Mouse (Mus musculus): ENCODE measurements around the gene Scd3. TPM values are rescaled to one million over a fixed set of nuclear protein-coding genes. Genes with fewer than 3 reads are reported as not detected.

Scd3 gene
- polyA plus RNA-seq (2015; fragmentation: Nextera tagmentation; extraction: Ambion mirVana): 0.15 and 0.54 TPM in 2 replicates

DNA sequence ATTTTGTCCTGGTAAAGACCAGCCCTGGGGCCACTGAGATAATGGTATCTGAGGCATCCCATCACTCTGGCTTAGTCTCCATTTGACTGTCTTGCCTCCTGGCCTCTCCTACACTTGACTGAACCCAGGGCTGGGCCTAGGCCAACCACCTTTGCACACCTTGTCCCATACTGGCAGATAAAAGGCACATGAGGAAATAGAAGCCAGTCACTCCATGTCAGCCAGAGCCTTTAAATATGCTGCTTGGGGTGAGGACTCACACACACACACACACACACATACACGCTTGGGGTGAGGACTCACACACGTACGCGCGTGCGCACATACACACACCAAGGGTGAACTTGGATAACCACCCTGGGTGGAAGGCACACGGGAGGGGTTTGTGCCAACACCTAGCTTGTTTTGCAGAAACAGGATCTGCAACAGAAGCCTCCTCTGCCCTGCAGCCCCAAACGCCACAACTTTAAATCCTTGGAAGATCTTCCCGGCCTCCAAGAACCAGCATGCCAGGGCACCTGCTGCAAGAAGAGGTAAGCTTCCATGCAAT, at the start of gene Scd3:
Gene Scd3, plus strand, starts transcription at position 255 of the 550 bp plus-strand sequence.
- Histone ChIP-seq H3K27ac (no peak within 1 kb of the TSS), H3K36me3 (no peaks in the 10 kb centered on the region), H3K4me1 (replicated peaks) (no peaks in the 10 kb centered on the region), H3K4me3 (replicated peaks) (no peak within 1 kb of the TSS), H3K9ac (no peak within 1 kb of the TSS), H3K4me2 (replicated peaks) (no peak within 1 kb of the TSS), H3K9me3 (no peaks in the 10 kb centered on the region), H3K27me3 (replicated peaks) (no peaks in the 10 kb centered on the region)
- no peak for ATAC-seq
- WGBS: 94% methylated on average over 9 of the region's 9 CpGs

DNA sequence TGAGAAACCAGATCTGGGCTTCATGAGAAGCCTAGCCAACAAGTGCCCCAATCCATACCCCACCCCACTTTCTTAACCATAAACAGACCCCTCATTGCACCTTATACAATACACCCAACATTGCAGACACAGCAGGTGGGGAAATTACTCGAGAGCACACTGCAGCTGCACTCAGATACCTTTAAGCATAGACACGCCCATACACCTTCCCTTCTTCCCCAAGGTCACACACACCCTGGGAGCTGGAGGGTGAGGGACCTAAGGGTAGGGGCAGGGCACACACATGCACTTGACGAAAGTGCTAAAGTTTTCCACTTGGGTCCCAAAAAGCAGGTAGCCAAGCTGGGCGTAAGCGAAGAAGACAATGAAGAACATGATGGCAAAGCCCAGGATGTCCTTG, 49.3 kb upstream of the Scd3 start:
- ATAC-seq: no peak
- Histone ChIP-seq H3K4me1 (replicated peaks) (no peaks in the 10 kb centered on the region), H3K27me3 (replicated peaks) (0 out of 2 replicates have a peak, but pooled peaks cover 9% of the 10 kb centered on the region), H3K4me3 (replicated peaks) (no peak overlapping the region), H3K9ac (no peak overlapping the region), H3K27ac (no peak overlapping the region), H3K4me2 (replicated peaks) (no peak overlapping the region), H3K36me3 (no peaks in the 10 kb centered on the region), H3K9me3 (no peaks in the 10 kb centered on the region)
- WGBS: 74% methylated on average over 5 of the region's 5 CpGs

GRCm38 (mm10) chr19:44157005-44157404, 46.1 kb upstream of the Scd3 start:
- ATAC-seq: no peak

GRCm38 (mm10) chr19:44159386-44159785, 43.7 kb upstream of the Scd3 start:
- Histone ChIP-seq H3K4me3 (replicated peaks) (no peak overlapping the region), H3K9ac (no peak overlapping the region), H3K36me3 (no peaks in the 10 kb centered on the region), H3K27me3 (replicated peaks) (0 out of 2 replicates have a peak, but pooled peaks cover 5% of the 10 kb centered on the region), H3K27ac (no peak overlapping the region), H3K9me3 (no peaks in the 10 kb centered on the region), H3K4me1 (replicated peaks) (no peaks in the 10 kb centered on the region), H3K4me2 (replicated peaks) (no peak overlapping the region)
- no peak for ATAC-seq
- 83% methylated on average over 3 of the region's 3 CpGs for WGBS

More at GRCm38 (mm10) chr19:44157005-44157404, 46.1 kb upstream of the Scd3 start:
- Histone ChIP-seq H3K4me2 (replicated peaks) (no peak overlapping the region), H3K9me3 (no peaks in the 10 kb centered on the region), H3K4me3 (replicated peaks) (no peak overlapping the region), H3K27me3 (replicated peaks) (0 out of 2 replicates have a peak, but pooled peaks cover 9% of the 10 kb centered on the region), H3K9ac (no peak overlapping the region), H3K27ac (no peak overlapping the region), H3K4me1 (replicated peaks) (no peaks in the 10 kb centered on the region), H3K36me3 (no peaks in the 10 kb centered on the region)
- 94% methylated on average over 10 of the region's 10 CpGs for WGBS

GRCm38 (mm10) chr19:44161515-44161914, 41.6 kb upstream of the Scd3 start:
- no peak for ATAC-seq
- Histone ChIP-seq H3K9me3 (no peaks in the 10 kb centered on the region), H3K4me3 (replicated peaks) (no peak overlapping the region), H3K36me3 (no peaks in the 10 kb centered on the region), H3K4me1 (replicated peaks) (no peaks in the 10 kb centered on the region), H3K9ac (no peak overlapping the region), H3K27ac (no peak overlapping the region), H3K27me3 (replicated peaks) (no peaks in the 10 kb centered on the region), H3K4me2 (replicated peaks) (no peak overlapping the region)
- 12% methylated on average over 3 of the region's 3 CpGs for WGBS

GRCm38 (mm10) chr19:44174835-44175234, 28.2 kb upstream of the Scd3 start:
- Histone ChIP-seq H3K9me3 (no peaks in the 10 kb centered on the region), H3K4me3 (replicated peaks) (no peak overlapping the region), H3K9ac (no peak overlapping the region), H3K36me3 (no peaks in the 10 kb centered on the region), H3K27ac (no peak overlapping the region), H3K4me1 (replicated peaks) (no peaks in the 10 kb centered on the region), H3K27me3 (replicated peaks) (no peaks in the 10 kb centered on the region), H3K4me2 (replicated peaks) (no peak overlapping the region)
- ATAC-seq: no peak
- WGBS: 71% methylated on average over 8 of the region's 8 CpGs

- H3K9ac ChIP-seq: no peak overlapping the region
- no peaks in the 10 kb centered on the region for H3K4me1 ChIP-seq (replicated peaks)
- no peak overlapping the region for H3K4me2 ChIP-seq (replicated peaks)
- no peaks in the 10 kb centered on the region for H3K36me3 ChIP-seq
- no peak overlapping the region for H3K27ac ChIP-seq
- ATAC-seq: no peak
- H3K9me3 ChIP-seq: no peaks in the 10 kb centered on the region
- WGBS: 87% methylated on average over 3 of the region's 3 CpGs
- no peak overlapping the region for H3K4me3 ChIP-seq (replicated peaks)
- H3K27me3 ChIP-seq (replicated peaks): no peaks in the 10 kb centered on the region
These were observed 26.3 kb upstream of the Scd3 start for GRCm38 (mm10) chr19:44176741-44177140.

GRCm38 (mm10) chr19:44180502-44180901, 22.6 kb upstream of the Scd3 start:
- Histone ChIP-seq H3K4me2 (replicated peaks) (no peak overlapping the region), H3K36me3 (no peaks in the 10 kb centered on the region), H3K27ac (no peak overlapping the region), H3K4me3 (replicated peaks) (no peak overlapping the region), H3K9me3 (no peaks in the 10 kb centered on the region), H3K4me1 (replicated peaks) (no peaks in the 10 kb centered on the region), H3K9ac (no peak overlapping the region), H3K27me3 (replicated peaks) (no peaks in the 10 kb centered on the region)
- ATAC-seq: no peak
- 80% methylated on average over 1 of the region's 1 CpGs for WGBS

- Histone ChIP-seq H3K27me3 (replicated peaks) (no peaks in the 10 kb centered on the region), H3K4me1 (replicated peaks) (no peaks in the 10 kb centered on the region), H3K4me2 (replicated peaks) (no peak overlapping the region), H3K4me3 (replicated peaks) (no peak overlapping the region), H3K9ac (no peak overlapping the region), H3K36me3 (no peaks in the 10 kb centered on the region), H3K27ac (no peak overlapping the region), H3K9me3 (no peaks in the 10 kb centered on the region)
- WGBS: 57% methylated on average over 3 of the region's 3 CpGs
- ATAC-seq: no peak
These were observed 19.1 kb upstream of the Scd3 start for GRCm38 (mm10) chr19:44183968-44184367.

GRCm38 (mm10) chr19:44189056-44189455, 14.0 kb upstream of the Scd3 start:
- no peak for ATAC-seq
- WGBS: 84% methylated on average over 4 of the region's 4 CpGs

DNA sequence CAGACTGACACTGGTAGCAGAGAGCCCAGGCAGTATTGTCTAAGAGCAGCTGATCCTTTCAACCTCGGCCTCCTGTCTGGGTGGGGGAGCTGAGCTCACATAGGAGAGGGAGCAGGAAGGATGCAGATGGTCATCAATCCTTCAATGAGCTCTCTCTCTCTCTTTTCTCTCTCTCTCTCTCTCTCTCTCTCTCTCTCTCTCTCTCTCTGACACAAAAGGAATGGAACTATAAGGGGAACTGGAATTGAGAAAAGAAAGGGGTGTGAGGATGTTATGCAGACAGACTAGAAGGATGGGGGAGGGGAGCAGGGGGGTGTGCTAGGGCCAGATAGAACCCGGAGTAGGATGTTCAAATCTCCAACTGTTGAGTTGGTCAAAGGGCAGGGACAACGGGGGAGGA, 10.7 kb upstream of the Scd3 start, which contains the start of gene Pkd2l1:
Gene Pkd2l1, minus strand, starts transcription at position 101 of the 400 bp plus-strand sequence.
- 29% methylated on average over 3 of the region's 3 CpGs for WGBS

More at GRCm38 (mm10) chr19:44189056-44189455, 14.0 kb upstream of the Scd3 start:
- Histone ChIP-seq H3K4me1 (replicated peaks) (no peaks in the 10 kb centered on the region), H3K36me3 (no peaks in the 10 kb centered on the region), H3K4me2 (replicated peaks) (no peak overlapping the region), H3K27ac (no peak overlapping the region), H3K9ac (no peak overlapping the region), H3K27me3 (replicated peaks) (no peaks in the 10 kb centered on the region), H3K4me3 (replicated peaks) (no peak overlapping the region), H3K9me3 (no peaks in the 10 kb centered on the region)

GRCm38 (mm10) chr19:44193906-44194305, 9.2 kb upstream of the Scd3 start:
- no peak overlapping the region for H3K27ac ChIP-seq
- H3K27me3 ChIP-seq (replicated peaks): no peaks in the 10 kb centered on the region
- H3K36me3 ChIP-seq: no peaks in the 10 kb centered on the region
- H3K4me2 ChIP-seq (replicated peaks): no peak overlapping the region
- H3K9me3 ChIP-seq: no peaks in the 10 kb centered on the region
- H3K9ac ChIP-seq: no peak overlapping the region
- no peaks in the 10 kb centered on the region for H3K4me1 ChIP-seq (replicated peaks)
- H3K4me3 ChIP-seq (replicated peaks): no peak overlapping the region
- no peak for ATAC-seq
- WGBS: 81% methylated on average over 7 of the region's 7 CpGs

More for the DNA sequence above, 10.7 kb upstream of the Scd3 start, which contains the start of gene Pkd2l1:
- no peaks in the 10 kb centered on the region for H3K36me3 ChIP-seq
- no peak within 1 kb of the TSS for H3K27ac ChIP-seq
- no peaks in the 10 kb centered on the region for H3K4me1 ChIP-seq (replicated peaks)
- H3K9ac ChIP-seq: no peak within 1 kb of the TSS
- no peaks in the 10 kb centered on the region for H3K9me3 ChIP-seq
- ATAC-seq: no peak
- H3K4me2 ChIP-seq (replicated peaks): no peak within 1 kb of the TSS
- no peaks in the 10 kb centered on the region for H3K27me3 ChIP-seq (replicated peaks)
- H3K4me3 ChIP-seq (replicated peaks): no peak within 1 kb of the TSS

GRCm38 (mm10) chr19:44195138-44195537, 7.9 kb upstream of the Scd3 start:
- no peaks in the 10 kb centered on the region for H3K36me3 ChIP-seq
- H3K9ac ChIP-seq: no peak overlapping the region
- no peaks in the 10 kb centered on the region for H3K4me1 ChIP-seq (replicated peaks)
- H3K27me3 ChIP-seq (replicated peaks): no peaks in the 10 kb centered on the region
- no peak overlapping the region for H3K27ac ChIP-seq
- WGBS: 14% methylated on average over 7 of the region's 7 CpGs
- no peak for ATAC-seq
- H3K4me2 ChIP-seq (replicated peaks): no peak overlapping the region
- H3K9me3 ChIP-seq: no peaks in the 10 kb centered on the region
- H3K4me3 ChIP-seq (replicated peaks): no peak overlapping the region

Data from intestine, embryonic 15.5 days (tissue).